Mouse (Mus musculus) kidney, adult 18-20 months (tissue): ENCODE measurements at regions not wholly inside any gene's neighbourhood (a gene's known extent, or its start where the extent isn't known, plus 50 kb on each side); places are given as distances from the start of the nearest gene placed in this dataset.

Source experiments
- DNase-seq: peaks from one replicate; pipeline ENCODE4 v3.0.0; 2021

DNA sequence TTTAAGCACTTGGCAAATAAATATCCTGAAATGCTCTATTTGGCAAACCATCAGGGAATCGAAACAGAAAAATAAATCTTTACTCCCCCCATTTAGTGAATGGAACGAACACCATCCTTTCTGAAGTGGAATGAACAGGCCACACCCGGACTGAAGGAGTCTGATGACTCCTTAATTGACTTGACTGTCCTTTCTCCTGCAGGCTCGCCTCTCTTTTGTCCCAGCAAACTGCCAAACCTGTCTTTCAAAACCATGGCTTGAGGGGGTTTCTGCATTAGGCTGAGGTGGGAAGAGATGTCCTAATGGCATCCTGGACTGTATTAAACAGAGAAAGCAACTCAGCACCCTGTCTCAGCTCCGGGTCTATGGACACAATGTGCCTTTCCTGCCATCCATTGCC, 234.1 kb downstream of the Ankrd50 start:
- no peak for DNase-seq

- DNase-seq, result no peak
Measured at GRCm38 (mm10) chr3:38248941-38249340, 235.7 kb downstream of the Ankrd50 start.

GRCm38 (mm10) chr3:38246439-38246838, 238.2 kb downstream of the Ankrd50 start:
- no peak for DNase-seq

GRCm38 (mm10) chr3:38243209-38243608, 241.4 kb downstream of the Ankrd50 start:
- DNase-seq, result no peak

- DNase-seq, result no peak
Measured at GRCm38 (mm10) chr3:38237616-38238015, 247.0 kb downstream of the Ankrd50 start.

GRCm38 (mm10) chr3:38235736-38236083, 248.9 kb downstream of the Ankrd50 start:
- no peak for DNase-seq

GRCm38 (mm10) chr3:38235033-38235735, 249.5 kb downstream of the Ankrd50 start:
- no peak for DNase-seq

DNA sequence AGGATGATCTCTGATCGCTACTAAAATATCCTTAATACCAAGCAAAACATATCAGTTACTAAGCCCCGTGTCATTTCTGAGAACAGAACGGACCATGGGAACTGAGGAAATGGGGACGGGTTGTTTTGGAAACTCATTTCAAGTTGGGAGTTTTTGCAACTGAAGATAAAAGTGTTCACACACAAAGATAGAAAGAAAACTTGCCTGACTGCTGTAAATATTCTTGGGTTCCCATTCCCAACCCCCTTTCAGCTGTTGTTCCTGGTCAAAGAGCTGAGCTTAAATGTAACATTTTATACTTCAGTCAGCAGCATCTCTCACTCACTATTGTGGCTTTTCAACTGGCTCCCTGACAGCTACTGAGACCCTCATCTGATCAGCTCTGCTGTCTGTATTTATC, 250.1 kb downstream of the Ankrd50 start:
- no peak for DNase-seq

DNA sequence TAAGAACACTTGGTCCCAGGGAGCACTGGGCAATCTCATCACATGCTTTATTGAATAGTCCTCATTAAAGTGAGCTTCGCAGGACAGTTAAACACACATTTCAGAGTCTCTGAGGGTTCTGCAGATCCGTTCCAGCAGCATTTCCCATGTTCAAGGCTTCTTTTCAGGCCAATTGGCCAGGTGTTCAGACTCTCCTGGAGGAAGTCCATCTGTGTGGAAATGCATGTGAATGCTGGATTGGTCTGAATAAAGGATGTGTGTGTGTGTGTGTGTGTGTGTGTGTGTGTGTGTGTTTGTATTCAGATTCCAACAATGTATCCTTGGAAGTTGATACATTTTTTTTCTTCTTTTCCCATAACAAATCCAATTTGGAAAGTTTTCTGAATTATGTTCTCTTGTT, 250.6 kb downstream of the Ankrd50 start:
- no peak for DNase-seq

GRCm38 (mm10) chr3:38233091-38233490, 251.6 kb downstream of the Ankrd50 start:
- no peak for DNase-seq

DNA sequence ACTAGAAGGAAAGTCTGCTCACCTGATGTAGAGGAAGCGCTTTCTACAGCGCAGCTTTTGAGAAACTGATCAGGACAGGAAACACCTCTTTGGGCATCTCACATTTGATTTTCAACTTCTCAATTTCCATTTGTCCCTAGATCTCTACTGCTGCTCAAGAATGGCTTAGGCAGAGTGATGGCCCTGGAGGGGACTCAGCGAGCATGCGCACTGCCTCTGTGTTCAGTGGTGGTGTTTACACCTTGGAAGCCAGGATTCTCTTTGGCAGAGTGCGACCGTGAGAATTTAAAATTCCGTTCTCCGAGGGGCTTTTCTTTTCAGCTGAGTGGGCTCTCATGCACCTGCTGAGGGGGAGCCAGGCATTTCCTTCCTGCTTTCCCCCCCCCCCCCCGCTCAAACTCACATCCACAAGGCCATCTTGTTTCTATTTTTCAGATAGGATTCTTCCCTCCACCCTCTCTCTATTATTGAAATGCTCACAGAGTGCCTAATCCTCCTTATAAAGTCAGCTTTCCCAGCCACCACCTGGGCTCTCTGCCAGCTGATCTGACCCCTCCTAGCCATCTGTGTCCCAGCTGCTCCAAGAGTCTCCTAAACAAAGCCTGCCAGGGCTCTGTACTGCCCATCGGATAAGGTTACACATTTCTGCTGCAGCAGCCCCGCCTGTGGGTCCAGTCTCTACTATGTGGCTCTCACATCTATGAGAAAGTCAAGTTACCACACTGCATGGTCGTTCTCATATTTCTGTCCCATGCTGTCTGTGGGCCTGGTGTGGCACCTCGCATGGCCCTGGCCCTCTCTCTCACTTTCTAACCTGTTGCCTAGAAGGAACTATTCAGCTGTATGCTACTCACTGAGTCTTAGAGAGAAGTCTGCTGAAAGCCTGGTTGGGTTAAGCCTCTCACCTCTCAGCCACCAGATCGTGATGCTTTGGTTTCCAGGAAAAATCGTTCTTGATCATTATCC, 252.2 kb downstream of the Ankrd50 start:
- DNase-seq, result peak; percentile 16

- no peak for DNase-seq
Measured at GRCm38 (mm10) chr3:38231506-38231905, 253.1 kb downstream of the Ankrd50 start.

- no peak for DNase-seq
Measured at GRCm38 (mm10) chr3:38230796-38231195, 253.8 kb downstream of the Ankrd50 start.

DNA sequence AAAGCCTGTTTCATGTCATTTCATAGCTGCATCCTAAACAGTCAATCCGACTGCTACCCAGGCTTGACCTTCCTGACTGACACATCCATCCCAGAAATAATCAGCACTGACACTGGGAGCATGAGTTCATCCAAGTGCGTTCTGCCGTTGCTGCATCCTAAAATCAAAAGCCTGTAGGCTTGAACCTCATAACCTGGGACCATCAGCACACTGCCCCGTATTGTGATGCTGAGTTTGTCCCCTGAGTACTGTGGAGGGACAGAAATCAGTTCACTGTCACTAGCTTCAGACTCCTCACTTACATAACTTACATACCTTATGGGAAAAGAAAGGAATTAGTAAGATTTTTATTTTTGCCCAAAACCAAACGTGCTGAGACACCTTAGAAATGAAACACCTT, 255.0 kb downstream of the Ankrd50 start:
- DNase-seq, result no peak

GRCm38 (mm10) chr3:38229051-38229450, 255.6 kb downstream of the Ankrd50 start:
- no peak for DNase-seq

- DNase-seq, result peak; percentile 67
Measured at GRCm38 (mm10) chr3:38227596-38227995, 257.0 kb downstream of the Ankrd50 start.

DNA sequence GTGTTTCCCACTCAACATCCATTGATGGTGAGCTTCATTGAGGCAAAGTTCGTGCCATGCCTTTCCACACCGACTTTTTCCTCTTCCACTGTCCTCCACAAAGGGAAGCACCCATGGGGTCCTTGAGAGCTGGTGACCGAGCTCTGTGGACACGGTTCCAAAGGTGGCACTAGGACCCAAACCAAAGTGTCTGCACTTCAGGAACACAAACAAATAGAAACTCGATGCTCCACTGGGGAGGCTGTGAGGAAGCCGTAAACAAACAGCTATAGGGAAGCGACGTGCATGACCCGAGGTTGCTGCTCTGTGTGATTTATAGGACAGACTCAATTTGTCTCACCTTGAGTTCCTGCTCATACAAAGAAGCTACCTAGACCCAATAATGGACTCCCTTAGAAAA, 257.5 kb downstream of the Ankrd50 start:
- no peak for DNase-seq

- DNase-seq, result no peak
Measured at GRCm38 (mm10) chr3:38226147-38226546, 258.5 kb downstream of the Ankrd50 start.

GRCm38 (mm10) chr3:38221834-38222215, 262.8 kb downstream of the Ankrd50 start:
- no peak for DNase-seq

DNA sequence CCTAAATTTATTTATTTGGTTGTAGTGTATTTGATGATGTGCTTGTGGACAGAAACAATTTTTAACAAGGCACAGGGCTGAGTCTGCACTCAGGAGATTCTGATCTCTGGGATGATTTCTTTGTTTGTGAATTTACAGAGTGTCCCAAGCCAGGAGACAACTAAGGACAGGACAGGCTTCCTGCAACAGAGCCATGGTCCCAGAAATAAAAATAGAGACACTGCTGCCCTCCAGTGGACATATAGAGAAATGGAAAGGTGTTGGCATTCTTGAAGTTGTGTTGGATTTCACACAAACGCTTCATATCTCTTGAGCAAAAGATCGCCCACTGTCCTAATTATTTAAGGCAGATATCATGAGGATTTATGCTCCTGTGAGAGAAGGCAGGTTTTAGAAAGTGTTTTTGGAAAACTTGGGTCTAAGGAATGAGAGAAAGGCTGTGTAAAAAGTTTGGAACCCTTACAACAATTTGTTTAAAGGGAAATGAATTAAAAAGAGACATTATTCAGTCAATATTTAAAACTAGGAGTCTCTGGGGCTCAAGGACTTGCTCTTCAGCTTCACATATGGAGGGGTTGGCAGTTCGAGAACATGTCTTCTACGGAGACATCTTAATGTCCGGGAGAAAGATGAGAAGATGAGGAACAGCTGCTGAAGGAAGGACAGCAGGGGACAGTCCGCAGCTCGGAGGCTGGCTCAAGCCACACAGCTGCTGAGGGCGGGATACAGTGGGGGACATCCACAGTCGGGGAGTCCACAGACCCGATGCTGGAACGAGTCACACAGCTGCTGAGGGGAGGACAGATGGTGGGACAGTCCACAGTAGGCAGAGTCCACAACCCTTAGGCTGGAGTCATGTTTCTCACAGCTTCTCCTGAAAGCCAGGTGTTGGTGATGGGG, 263.5 kb downstream of the Ankrd50 start:
- peak; percentile 36 for DNase-seq

DNA sequence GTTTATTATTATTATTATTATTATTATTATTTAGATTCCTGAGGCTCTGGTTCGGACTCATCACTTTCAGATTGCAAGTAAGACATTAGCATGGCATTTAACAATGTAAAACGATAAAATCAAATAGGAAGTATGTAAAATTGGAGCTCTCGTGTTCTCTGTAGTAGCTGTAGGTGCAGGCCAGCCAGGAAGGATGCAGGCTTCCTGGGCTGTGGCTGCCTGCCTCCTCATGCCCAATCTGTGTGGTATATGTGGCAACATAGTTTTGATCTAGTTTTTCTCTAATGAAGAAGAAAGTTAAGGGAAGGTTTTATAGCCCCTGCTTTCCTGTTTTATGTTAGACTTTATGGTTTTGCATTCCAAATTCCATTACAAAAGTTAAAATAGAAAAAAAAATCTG, 275.6 kb downstream of the Ankrd50 start:
- no peak for DNase-seq

DNA sequence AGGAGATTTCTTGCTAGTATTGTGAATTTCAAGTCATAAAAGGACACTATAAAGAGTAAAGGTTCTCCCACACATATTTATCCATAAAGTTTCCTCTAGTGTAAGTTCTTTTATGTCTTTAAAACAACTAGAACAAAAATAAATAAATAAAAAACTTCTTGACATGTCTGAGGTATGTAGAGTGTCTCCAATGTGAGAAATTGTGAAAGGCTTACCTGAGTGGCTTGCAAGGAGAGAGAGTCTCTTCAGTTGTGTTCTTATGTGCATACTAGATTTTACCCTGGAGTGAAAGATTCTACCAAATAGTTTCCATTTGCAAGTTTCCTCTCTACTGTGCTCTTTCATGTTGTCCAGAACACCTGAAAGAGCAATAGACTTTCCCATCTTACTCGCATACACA, 276.8 kb downstream of the Ankrd50 start:
- DNase-seq, result no peak
